1 mouse cellular context compared by ENCODE assay signal in the genomic region with DNA sequence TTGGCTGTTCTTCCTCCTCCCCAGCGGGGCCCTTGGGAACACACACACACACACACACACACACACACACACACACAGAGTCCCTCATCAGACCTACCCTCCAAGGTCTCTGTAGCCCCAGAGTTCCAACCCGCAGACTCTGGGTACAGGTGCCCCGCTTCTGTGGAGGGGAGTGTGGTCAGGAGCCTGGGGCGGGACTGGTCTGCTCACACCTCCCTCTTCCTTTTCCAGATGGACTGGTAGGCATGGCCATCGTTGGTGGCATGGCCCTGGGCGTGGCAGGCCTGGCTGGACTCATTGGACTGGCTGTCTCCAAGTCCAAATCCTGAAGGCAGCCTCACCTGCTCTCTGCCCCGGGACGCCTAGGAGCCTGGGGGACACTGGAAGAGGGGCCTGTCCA.
TF ChIP-seq lines count a peak whose summit lies in the region.

No protein-coding gene starts in this region.

TF ChIP-seq in ES-E14, 5 proteins besides CTCF, POLR2A, EP300 and RAD21:
- no peak for TF ChIP-seq CHD2 (IDR thresholded peaks at IDR 0.05; ENCODE audit: low read depth, low read length)
- no peak for TF ChIP-seq MAFK (IDR thresholded peaks at IDR 0.05; ENCODE audit: insufficient read depth, low read depth, low read length)
- TF ChIP-seq ZNF384 (IDR thresholded peaks at IDR 0.05; ENCODE audit: low read depth, low read length) = no peak
- TF ChIP-seq HCFC1 (IDR thresholded peaks at IDR 0.05; ENCODE audit: borderline replicate concordance, insufficient read depth, low read length) = no peak
- TF ChIP-seq ZC3H11A (IDR thresholded peaks at IDR 0.05; ENCODE audit: borderline replicate concordance, low read depth, low read length) = no peak
